Mouse (Mus musculus) liver, adult 2 months (tissue): Measurements from ENCODE around the gene Tmem247. TPM values are rescaled to one million over a fixed set of nuclear protein-coding genes. Genes with fewer than 3 reads are reported as not detected.

Experiments used
- DNase-seq: peaks from one replicate; pipeline ENCODE4 v3.0.0-alpha.2; 2011; ENCODE audit warnings: low read depth, low spot score; ENCODE audit errors: extremely low read depth
- H3K27ac ChIP-seq: fragments of 200-500 bp; replicated peaks from 2 replicates; pipeline ENCODE4 v1.5.1; 2012; ENCODE audit warnings: low read depth, mild to moderate bottlenecking, control low read depth, inconsistent platforms, low read length; ENCODE audit not compliant: insufficient read depth
- H3K27me3 ChIP-seq: fragments of 200-500 bp; 2 replicates; pipeline ENCODE4 v1.6.1; 2012; ENCODE audit warnings: mild to moderate bottlenecking, moderate library complexity, low read length, inconsistent platforms; ENCODE audit not compliant: control insufficient read depth, insufficient read depth
- H3K36me3 ChIP-seq: fragments of 200-500 bp; 2 replicates; pipeline ENCODE4 v1.6.1; 2012; ENCODE audit warnings: low read length, inconsistent platforms; ENCODE audit not compliant: control insufficient read depth, insufficient read depth
- H3K4me1 ChIP-seq: fragments of 200-500 bp; 2 replicates; pipeline ENCODE4 v1.6.1; 2011; ENCODE audit warnings: low read length; ENCODE audit not compliant: control insufficient read depth, insufficient read depth
- H3K4me3 ChIP-seq: fragments of 200-500 bp; 2 replicates; pipeline ENCODE4 v1.5.1; 2011; ENCODE audit warnings: low read depth, mild to moderate bottlenecking, control low read depth, low read length, moderate library complexity; ENCODE audit not compliant: insufficient read depth
- H3K79me2 ChIP-seq: fragments of 200-500 bp; 2 replicates; pipeline ENCODE4 v1.6.1; 2012; ENCODE audit warnings: inconsistent platforms, mild to moderate bottlenecking, low read length, moderate library complexity; ENCODE audit not compliant: control insufficient read depth, insufficient read depth
- H3K9ac ChIP-seq: fragments of 200-500 bp; 2 replicates; pipeline ENCODE4 v1.6.1; 2012; ENCODE audit warnings: low read depth, mild to moderate bottlenecking, control low read depth, inconsistent platforms, low read length
- CTCF ChIP-seq: fragments of 200-500 bp; IDR thresholded peaks from 2 replicates; pipeline ENCODE4 v1.5.1; 2011; ENCODE audit warnings: low read depth, low read length, control low read depth
- POLR2A ChIP-seq: fragments of 200-500 bp; IDR thresholded peaks from 2 replicates; pipeline ENCODE4 v1.6.1; 2011; ENCODE audit warnings: low read length, control low read depth; ENCODE audit not compliant: insufficient read depth; ENCODE audit errors: extremely low read depth
- WGBS: fragments of 180-500 bp; shearing (Covaris S2); methylation state at CpG from one replicate; pipeline ENCODE4 v1.1.7; 2018; 5-methylcytosine and 5-hydroxymethylcytosine counted together
- polyA plus RNA-seq: library from polyadenylated mRNA; depleted of rRNA; stranded (reverse); fragments of >200 nt; gene quantifications from 2 replicates; pipeline ENCODE4 v1.2.3, GENCODE M21; 2012
- total RNA-seq: library from RNA; depleted of rRNA; stranded (reverse); fragments of >200 nt; gene quantifications from 2 replicates; pipeline ENCODE4 v1.2.3, GENCODE M21; 2014

The Tmem247 gene
- total and polyA plus RNA-seq, 2 experiments: not detected

GRCm38 (mm10) chr17:86932896-86933295 lies 15.7 kb downstream of the Tmem247 start:
- Histone ChIP-seq H3K9ac (no peak overlapping the region), H3K27me3 (0 out of 2 replicates have a peak, but pooled peaks cover 2% of the 10 kb centered on the region), H3K36me3 (no peaks in the 10 kb centered on the region), H3K4me3 (no peak overlapping the region), H3K4me1 (peaks cover under 1% of the 10 kb centered on the region; the same call in 1 of the 2 replicates), H3K79me2 (no peaks in the 10 kb centered on the region), H3K27ac (no peak overlapping the region)
- 66% methylated on average over 5 of the region's 5 CpGs for WGBS
- TF ChIP-seq POLR2A (no peak), CTCF (no peak)
- DNase-seq: no peak

DNA sequence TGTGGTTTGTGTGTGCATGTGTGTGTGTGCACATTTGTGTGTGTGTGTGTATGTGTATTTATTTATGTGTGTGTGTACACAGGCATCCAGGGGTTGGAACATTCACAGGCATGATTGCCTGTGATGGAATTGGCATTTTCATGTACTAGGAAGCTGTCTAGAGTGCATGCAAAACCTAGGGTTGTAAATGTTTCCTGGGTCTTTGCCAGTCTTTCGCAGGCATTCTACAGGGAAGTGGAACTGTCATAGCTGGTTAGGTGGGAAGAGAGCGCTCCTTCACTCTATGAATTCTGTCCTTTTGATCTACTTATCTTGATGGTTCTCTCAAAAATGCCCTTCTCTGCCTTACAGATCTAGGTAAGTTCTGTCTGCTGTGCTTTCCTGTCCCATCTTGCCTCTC lies 19.9 kb downstream of the Tmem247 start:
- no peak overlapping the region for H3K9ac ChIP-seq
- no peaks in the 10 kb centered on the region for H3K36me3 ChIP-seq
- H3K79me2 ChIP-seq: no peaks in the 10 kb centered on the region
- WGBS: 76% methylated on average over 2 of the region's 2 CpGs
- no peak for DNase-seq
- TF ChIP-seq POLR2A (no peak), CTCF (no peak)
- no peak overlapping the region for H3K4me3 ChIP-seq
- H3K27me3 ChIP-seq: 0 out of 2 replicates have a peak, but pooled peaks cover 2% of the 10 kb centered on the region
- H3K4me1 ChIP-seq: peaks cover 2% of the 10 kb centered on the region; the same call in 1 of the 2 replicates
- H3K27ac ChIP-seq: no peak overlapping the region

DNA sequence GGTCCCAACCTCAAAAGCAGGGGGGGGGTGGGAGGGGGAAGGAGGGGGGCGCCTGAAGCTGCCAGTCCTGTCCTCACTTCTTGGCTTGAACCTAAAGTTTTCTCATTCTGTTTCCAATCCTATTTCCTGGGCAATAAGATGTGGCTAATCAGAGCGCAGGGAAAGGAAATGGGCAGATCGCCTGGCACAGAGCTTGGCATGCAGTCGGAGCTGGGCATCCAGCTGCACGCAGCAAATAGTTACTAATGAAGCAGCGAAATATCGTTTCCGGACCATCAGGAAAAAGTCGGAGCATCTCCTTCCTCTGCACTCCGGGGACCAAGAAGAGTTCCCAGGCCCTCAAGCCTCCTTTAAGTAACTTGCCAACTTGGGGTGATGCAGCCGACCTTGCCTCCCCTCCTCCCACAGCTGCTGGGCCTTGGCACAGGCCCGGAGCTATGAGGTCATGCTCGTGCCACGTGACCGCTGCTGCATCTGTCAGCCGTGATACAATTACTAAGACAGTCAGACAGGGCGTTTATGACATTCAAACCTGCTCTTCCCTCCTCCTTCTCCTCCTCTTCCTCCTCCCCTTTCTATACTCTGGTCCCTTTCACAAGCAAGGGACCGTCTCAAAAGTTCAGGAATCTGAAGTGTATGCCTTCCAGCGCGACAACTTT lies 20.5 kb downstream of the Tmem247 start:
- peak; percentile 71 for DNase-seq
- H3K9ac ChIP-seq: no peak overlapping the region
- H3K27me3 ChIP-seq: no peaks in the 10 kb centered on the region
- H3K4me3 ChIP-seq: peak overlapping the region; percentile 30
- peaks cover 2% of the 10 kb centered on the region; the same call in 1 of the 2 replicates for H3K4me1 ChIP-seq
- WGBS: 5% methylated on average over 20 of the region's 20 CpGs
- no peaks in the 10 kb centered on the region for H3K36me3 ChIP-seq
- H3K27ac ChIP-seq: no peak overlapping the region
- no peaks in the 10 kb centered on the region for H3K79me2 ChIP-seq
- no peak for TF ChIP-seq POLR2A
- no peak for TF ChIP-seq CTCF

DNA sequence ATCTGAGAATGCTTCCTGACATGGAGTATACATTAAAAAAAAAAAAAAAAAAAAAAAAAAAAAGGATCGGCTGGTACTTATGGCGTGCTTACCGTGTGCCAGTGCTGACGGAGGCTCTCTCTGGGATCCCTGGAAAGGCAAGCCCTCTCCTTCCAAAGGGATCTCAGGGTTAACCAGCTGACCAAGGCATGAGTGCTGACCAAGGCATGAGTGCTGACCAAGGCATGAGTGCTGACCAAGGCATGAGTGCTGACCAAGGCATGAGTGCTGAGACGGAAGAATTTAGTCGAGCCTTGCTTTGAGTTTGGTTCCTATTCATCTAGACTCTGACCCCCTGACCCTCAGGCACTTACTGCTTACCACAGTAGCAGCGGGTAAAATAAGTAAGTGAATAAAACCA lies 21.5 kb downstream of the Tmem247 start:
- Histone ChIP-seq H3K4me3 (no peak overlapping the region), H3K36me3 (no peaks in the 10 kb centered on the region), H3K9ac (no peak overlapping the region), H3K79me2 (no peaks in the 10 kb centered on the region), H3K27ac (no peak overlapping the region), H3K27me3 (no peaks in the 10 kb centered on the region), H3K4me1 (peaks cover 2% of the 10 kb centered on the region; the same call in 1 of the 2 replicates)
- WGBS: 74% methylated on average over 7 of the region's 7 CpGs
- no peak for DNase-seq
- TF ChIP-seq POLR2A (no peak), CTCF (no peak)

DNA sequence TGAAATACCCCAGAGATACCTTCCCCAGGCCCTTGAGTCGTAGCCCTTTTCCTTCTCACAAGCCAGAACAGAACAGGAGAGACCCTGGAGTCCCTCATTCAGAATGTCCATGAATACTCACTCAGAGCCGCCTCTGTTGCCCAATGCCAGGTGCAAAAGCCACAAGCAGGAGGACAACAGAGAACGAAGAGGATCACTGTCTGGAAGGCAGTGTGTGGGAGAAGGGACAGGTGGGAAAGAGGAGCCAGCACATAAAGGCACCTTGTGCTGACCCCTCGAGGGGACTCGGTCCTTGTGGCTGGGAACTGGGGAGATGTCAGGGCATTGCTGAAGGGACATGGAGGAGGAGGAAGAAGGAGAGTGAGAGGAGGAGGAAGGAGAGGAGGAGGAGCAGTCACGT lies 25.0 kb downstream of the Tmem247 start:
- no peak overlapping the region for H3K9ac ChIP-seq
- no peaks in the 10 kb centered on the region for H3K79me2 ChIP-seq
- H3K27me3 ChIP-seq: no peaks in the 10 kb centered on the region
- H3K4me3 ChIP-seq: no peak overlapping the region
- TF ChIP-seq POLR2A: no peak
- TF ChIP-seq CTCF: no peak
- H3K4me1 ChIP-seq: peaks cover 2% of the 10 kb centered on the region; the same call in 1 of the 2 replicates
- WGBS: 63% methylated on average over 6 of the region's 6 CpGs
- no peaks in the 10 kb centered on the region for H3K36me3 ChIP-seq
- no peak for DNase-seq
- H3K27ac ChIP-seq: no peak overlapping the region

DNA sequence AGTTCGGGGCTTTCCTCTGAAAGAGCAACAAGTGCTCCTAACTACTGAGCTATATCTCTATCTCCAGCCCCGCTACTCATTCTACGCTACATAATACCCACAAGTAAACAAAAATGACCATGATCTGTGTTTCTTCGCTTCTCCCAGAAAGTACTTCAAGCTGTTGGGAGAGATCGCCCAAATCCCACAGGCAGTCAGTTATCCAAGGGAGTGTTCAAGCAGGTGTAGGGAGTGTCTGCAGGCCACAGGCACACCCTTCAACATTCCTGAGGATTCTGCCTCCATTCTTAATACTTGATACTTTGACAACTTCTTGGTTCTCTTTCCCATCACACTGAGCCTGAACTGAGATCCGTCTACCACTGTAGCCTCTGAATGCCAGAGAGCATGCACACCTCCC lies 26.0 kb downstream of the Tmem247 start:
- TF ChIP-seq POLR2A (no peak), CTCF (no peak)
- no peak overlapping the region for H3K27ac ChIP-seq
- H3K36me3 ChIP-seq: no peaks in the 10 kb centered on the region
- H3K4me1 ChIP-seq: no peaks in the 10 kb centered on the region
- no peaks in the 10 kb centered on the region for H3K79me2 ChIP-seq
- no peak overlapping the region for H3K9ac ChIP-seq
- no peak overlapping the region for H3K4me3 ChIP-seq
- 89% methylated on average over 6 of the region's 6 CpGs for WGBS
- DNase-seq: no peak
- H3K27me3 ChIP-seq: no peaks in the 10 kb centered on the region
